Mouse (Mus musculus) liver, embryonic 14.5 days (tissue): ENCODE results near the gene Zfp106. TPM values are rescaled to one million over a fixed set of nuclear protein-coding genes. Genes with fewer than 3 reads are reported as not detected.
A peak's percentile ranks its signal among the peaks of the same experiment; 100 is the strongest.
"Not testable (repeated sequence)": the region's sequence is repeated elsewhere in the genome, so short reads cannot be mapped to it uniquely, and the experiment has no call there.

Source experiments
- ATAC-seq: fragments of 200-750 bp; cut with Nextera tagmentation; 2 replicates; pipeline ENCODE4 v1.8.0; 2017; ENCODE audit warnings: moderate number of reproducible peaks, mild to moderate bottlenecking, moderate library complexity; ENCODE audit not compliant: insufficient read depth
- DNase-seq, 3 experiments: peaks; one replicate each; pipeline ENCODE4 v3.0.0-alpha.2; 2012 to 2013; ENCODE audit warnings: low read depth in 3 of 3, low spot score in 3 of 3
- H3K27ac ChIP-seq: fragments of 300-500 bp; sonication (generic); 2 replicates; pipeline ENCODE4 v1.5.1; 2014; ENCODE audit warnings: moderate library complexity, mild to moderate bottlenecking, control low read depth, inconsistent platforms
- H3K27me3 ChIP-seq: fragments of 300-500 bp; sonication (generic); 2 replicates; pipeline ENCODE4 v1.6.1; 2014; ENCODE audit warnings: mild to moderate bottlenecking, low read length, moderate library complexity; ENCODE audit not compliant: control insufficient read depth, insufficient read depth
- H3K36me3 ChIP-seq: fragments of 300-500 bp; sonication (generic); replicated peaks from 2 replicates; pipeline ENCODE4 v1.6.1; 2014; ENCODE audit warnings: low read depth; ENCODE audit not compliant: control insufficient read depth, insufficient read depth
- H3K4me1 ChIP-seq, 2 experiments: fragments of 200-500 bp in 1 of 2; fragments of 300-500 bp in 1 of 2; sonication (generic) in 1 of 2; replicated peaks; 2 replicates each; pipeline ENCODE4 v1.6.1; 2012 to 2014; ENCODE audit warnings: antibody characterized with exemption in 1 of 2, inconsistent platforms in 1 of 2, low read length in 1 of 2; ENCODE audit not compliant: control insufficient read depth in 2 of 2, insufficient read depth in 2 of 2
- H3K4me2 ChIP-seq: fragments of 300-500 bp; sonication (generic); 2 replicates; pipeline ENCODE4 v1.6.1; 2014; ENCODE audit warnings: low read depth, mild to moderate bottlenecking, control low read depth, moderate library complexity
- H3K4me3 ChIP-seq, 2 experiments: fragments of 200-500 bp in 1 of 2; fragments of 300-500 bp in 1 of 2; sonication (generic) in 1 of 2; 2 replicates each; pipeline ENCODE4 v1.5.1; 2012 to 2014; ENCODE audit warnings: low read depth in 2 of 2, low read length in 2 of 2, mild to moderate bottlenecking in 2 of 2, control low read depth in 1 of 2, inconsistent platforms in 1 of 2, moderate library complexity in 1 of 2; ENCODE audit not compliant: insufficient read depth in 1 of 2
- H3K9ac ChIP-seq: fragments of 300-500 bp; sonication (generic); replicated peaks from 2 replicates; pipeline ENCODE4 v1.6.1; 2014; ENCODE audit warnings: mild to moderate bottlenecking, control low read depth, moderate library complexity
- H3K9me3 ChIP-seq: fragments of 300-500 bp; sonication (generic); 2 replicates; pipeline ENCODE4 v1.6.1; 2016; ENCODE audit warnings: low read length, mixed read lengths; ENCODE audit not compliant: control insufficient read depth
- CTCF ChIP-seq: IDR thresholded peaks from 2 replicates; pipeline ENCODE4 v1.5.1; 2016; ENCODE audit warnings: antibody characterized with exemption, low read depth, control low read depth
- EP300 ChIP-seq: IDR thresholded peaks from 2 replicates; pipeline ENCODE4 v1.6.1; 2016; ENCODE audit warnings: antibody characterized with exemption, low read depth
- WGBS: fragments of 180-500 bp; shearing (Covaris S2); extraction: QIAGEN DNeasy Blood & Tissue Kit; methylation state at CpG from one replicate; pipeline ENCODE4 v1.1.7; 2014; ENCODE audit not compliant: insufficient replicate concordance; 5-methylcytosine and 5-hydroxymethylcytosine counted together
- polyA plus RNA-seq, 2 experiments: library from polyadenylated mRNA; depleted of rRNA in 1 of 2; stranded (reverse) in 1 of 2; unstranded in 1 of 2; fragments of >200 nt; fragmentation: Nextera tagmentation in 1 of 2; extraction: Ambion mirVana in 1 of 2; gene quantifications; 2 replicates each; pipeline versions ENCODE4 v1.2.1 to v1.2.3; 2012 to 2014

The Zfp106 gene
- polyA plus RNA-seq, 2 experiments = 13.8 to 19.1 TPM

DNA sequence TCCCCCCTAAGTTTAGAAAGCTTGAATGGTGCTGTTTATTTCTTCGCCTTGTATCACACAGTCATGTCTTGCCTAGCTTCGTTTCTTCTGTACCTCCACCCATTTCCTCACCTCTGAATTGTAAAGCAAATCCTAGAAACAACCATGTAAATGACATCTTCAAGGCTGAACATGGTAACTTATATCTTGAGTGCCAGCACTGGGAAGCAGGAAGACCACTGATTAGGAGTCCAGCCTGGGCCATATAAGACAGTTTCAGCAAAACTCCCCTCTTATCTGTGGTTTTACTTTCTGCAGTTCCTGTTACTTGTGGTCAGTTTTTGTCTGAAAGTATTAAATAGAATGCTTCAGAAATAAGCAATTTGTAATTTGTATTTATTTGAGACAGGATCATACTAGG, 12.3 kb upstream of the Zfp106 start:
- peak overlapping the region; percentile 26 for H3K4me2 ChIP-seq
- H3K4me3 ChIP-seq = no peak overlapping the region
- H3K4me1 ChIP-seq = peaks cover 23 to 31% of the 10 kb centered on the region in 2 experiments
- peaks cover 6% of the 10 kb centered on the region; the same call in 1 of the 2 replicates for H3K36me3 ChIP-seq
- no peak overlapping the region; the same call in none of the 2 replicates for H3K27ac ChIP-seq
- H3K9me3 ChIP-seq = no peaks in the 10 kb centered on the region
- TF ChIP-seq CTCF (no peak), EP300 (peak; percentile 32; the same call in 1 of the 2 replicates)
- 18% methylated on average over 2 of the region's 2 CpGs for WGBS
- DNase-seq (no peak), ATAC-seq (peak; percentile 68; the same call in 1 of the 2 replicates)
- 0 out of 2 replicates have a peak overlapping the region, but pooled peaks have one; percentile 13 for H3K9ac ChIP-seq
- no peaks in the 10 kb centered on the region for H3K27me3 ChIP-seq

- Histone ChIP-seq H3K4me2 (0 out of 2 replicates have a peak overlapping the region, but pooled peaks have one; percentile 11), H3K27me3 (no peaks in the 10 kb centered on the region), H3K36me3 (peaks cover 6% of the 10 kb centered on the region; the same call in 1 of the 2 replicates), H3K9me3 (no peaks in the 10 kb centered on the region), H3K4me1 (peaks cover 23 to 31% of the 10 kb centered on the region in 2 experiments), H3K9ac (no peak overlapping the region), H3K4me3 (no peak overlapping the region), H3K27ac (no peak overlapping the region)
- ATAC-seq (no peak), DNase-seq (no peak)
- TF ChIP-seq EP300 (no peak), CTCF (no peak)
- 62% methylated on average over 3 of the region's 3 CpGs for WGBS
These were observed 11.5 kb upstream of the Zfp106 start for GRCm38 (mm10) chr2:120575121-120575520.

GRCm38 (mm10) chr2:120572161-120572560, 8.5 kb upstream of the Zfp106 start:
- H3K9ac ChIP-seq, H3K4me3 ChIP-seq, H3K9me3 ChIP-seq, H3K4me2 ChIP-seq, ATAC-seq, H3K27me3 ChIP-seq, H3K36me3 ChIP-seq, H3K27ac ChIP-seq, DNase-seq: not testable (repeated sequence)
- WGBS = 89% methylated on average over 3 of the region's 3 CpGs
- H3K4me1 ChIP-seq = peaks cover 16 to 26% of the 10 kb centered on the region in 2 experiments

GRCm38 (mm10) chr2:120571081-120571480, 7.4 kb upstream of the Zfp106 start:
- 89% methylated on average over 3 of the region's 3 CpGs for WGBS
- H3K9ac ChIP-seq = no peak overlapping the region
- H3K4me2 ChIP-seq = no peak overlapping the region
- H3K4me1 ChIP-seq = peaks cover 13 to 27% of the 10 kb centered on the region in 2 experiments
- DNase-seq (no peak), ATAC-seq (no peak)
- H3K4me3 ChIP-seq = no peak overlapping the region
- peaks cover 6% of the 10 kb centered on the region; the same call in 1 of the 2 replicates for H3K36me3 ChIP-seq
- H3K27me3 ChIP-seq = no peaks in the 10 kb centered on the region
- H3K27ac ChIP-seq = no peak overlapping the region
- TF ChIP-seq EP300 = no peak
- TF ChIP-seq CTCF = no peak
- no peaks in the 10 kb centered on the region for H3K9me3 ChIP-seq

DNA sequence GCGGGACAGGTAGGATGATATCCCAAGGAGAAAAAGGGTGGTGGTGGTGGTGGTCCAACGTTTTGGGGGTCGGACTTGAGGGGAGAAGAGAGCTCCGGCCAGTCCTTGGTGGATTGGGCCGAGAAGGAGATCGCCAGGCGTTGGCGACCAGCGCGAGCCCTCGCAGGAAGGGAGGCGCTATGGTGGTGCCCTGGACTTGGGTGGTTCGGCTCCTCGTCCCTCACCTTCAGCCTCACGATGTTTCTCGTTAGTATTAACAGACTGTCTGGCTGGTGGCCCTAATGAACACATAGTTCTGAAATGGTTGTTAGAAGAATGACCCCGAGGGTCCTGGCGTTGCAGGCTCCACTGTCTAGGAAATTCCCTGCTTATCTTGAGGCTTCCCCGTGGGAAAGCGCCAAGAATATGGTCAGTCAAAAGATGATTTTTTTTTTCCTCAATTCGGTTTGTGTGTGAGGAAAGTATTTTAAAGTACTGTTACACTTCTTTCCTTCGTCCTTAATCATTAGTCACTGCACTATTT, 4.2 kb upstream of the Zfp106 start:
- no peak for TF ChIP-seq EP300
- no peak for TF ChIP-seq CTCF
- H3K4me2 ChIP-seq = peak overlapping the region; percentile 78
- no peaks in the 10 kb centered on the region for H3K27me3 ChIP-seq
- 0% methylated on average over 22 of the region's 22 CpGs for WGBS
- DNase-seq (no peak), ATAC-seq (peak; percentile 69)
- peak overlapping the region; percentile 79 for H3K9ac ChIP-seq
- H3K36me3 ChIP-seq = peaks cover 6% of the 10 kb centered on the region; the same call in 1 of the 2 replicates
- H3K27ac ChIP-seq = peak overlapping the region; percentile 56
- peaks cover 16 to 24% of the 10 kb centered on the region in 2 experiments for H3K4me1 ChIP-seq
- peak overlapping the region; percentile 74 to 97 for H3K4me3 ChIP-seq
- H3K9me3 ChIP-seq = no peaks in the 10 kb centered on the region
